Mouse (Mus musculus) layer of hippocampus, adult 11-12 months (tissue): ENCODE measurements at regions not wholly inside any gene's neighbourhood (a gene's known extent, or its start where the extent isn't known, plus 50 kb on each side); places are given as distances from the start of the nearest gene placed in this dataset.
A peak's percentile ranks its signal among the peaks of the same experiment; 100 is the strongest.

Experiments
- DNase-seq: peaks from one replicate; pipeline ENCODE4 v3.0.0; 2022; ENCODE audit warnings: low spot score

DNA sequence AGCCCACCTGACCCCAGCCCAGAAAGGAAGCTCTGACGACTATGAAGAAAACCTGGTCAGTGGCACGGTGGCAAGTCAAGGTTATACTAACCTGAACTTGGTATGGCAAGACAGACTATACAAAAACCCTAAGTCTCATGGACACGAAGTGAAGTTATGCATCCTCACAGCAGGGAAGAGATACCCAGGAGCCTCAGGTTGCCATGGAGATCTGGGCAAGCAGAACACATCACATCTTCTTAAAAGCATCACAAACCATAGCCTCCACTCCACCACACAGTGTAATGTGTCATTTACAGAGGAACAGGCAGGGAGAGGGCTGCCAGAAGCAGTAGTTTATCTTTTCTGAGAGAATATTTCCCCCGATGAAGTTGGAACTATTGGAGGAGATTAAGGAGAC, 146.5 kb downstream of the Slc39a8 start:
- DNase-seq = peak; percentile 35

DNA sequence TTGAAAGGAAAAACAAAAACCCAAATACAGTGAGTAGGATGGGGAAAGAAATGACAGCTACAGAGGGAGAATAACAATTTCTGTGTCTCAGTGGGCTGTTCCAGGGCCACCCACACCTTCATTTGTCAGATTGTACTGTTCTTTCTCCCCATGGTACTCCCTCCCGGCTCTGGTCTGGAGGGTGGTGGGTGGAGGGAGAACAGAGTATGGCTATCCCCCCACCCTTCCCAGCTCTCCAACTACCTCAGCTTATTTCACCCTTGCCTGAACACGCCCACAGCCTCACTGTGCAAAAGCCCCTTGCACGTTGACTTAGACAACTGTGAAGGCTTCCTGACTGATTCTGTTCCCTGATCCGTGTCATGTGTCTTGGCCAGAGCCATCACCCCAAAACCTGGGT, 147.3 kb downstream of the Slc39a8 start:
- peak; percentile 64 for DNase-seq

DNA sequence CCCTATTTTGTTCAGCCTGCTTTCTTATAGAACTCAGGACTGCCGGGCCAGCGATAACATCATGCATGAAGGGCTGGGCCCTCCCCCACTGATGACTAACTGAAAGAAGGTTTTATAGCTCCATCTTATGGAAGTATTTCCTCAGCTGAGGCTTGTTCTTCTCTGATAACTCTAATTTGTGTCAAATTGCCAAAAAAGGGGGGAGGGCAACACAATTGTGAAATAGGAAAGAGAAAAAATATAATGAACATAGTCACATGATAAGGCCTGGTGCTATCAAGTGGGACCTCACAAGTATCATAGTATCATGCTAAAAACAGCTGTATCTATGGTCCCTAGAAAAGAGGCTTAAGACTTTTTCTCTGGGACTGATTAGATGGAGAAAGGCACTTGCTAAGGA, 148.2 kb downstream of the Slc39a8 start:
- no peak for DNase-seq

DNA sequence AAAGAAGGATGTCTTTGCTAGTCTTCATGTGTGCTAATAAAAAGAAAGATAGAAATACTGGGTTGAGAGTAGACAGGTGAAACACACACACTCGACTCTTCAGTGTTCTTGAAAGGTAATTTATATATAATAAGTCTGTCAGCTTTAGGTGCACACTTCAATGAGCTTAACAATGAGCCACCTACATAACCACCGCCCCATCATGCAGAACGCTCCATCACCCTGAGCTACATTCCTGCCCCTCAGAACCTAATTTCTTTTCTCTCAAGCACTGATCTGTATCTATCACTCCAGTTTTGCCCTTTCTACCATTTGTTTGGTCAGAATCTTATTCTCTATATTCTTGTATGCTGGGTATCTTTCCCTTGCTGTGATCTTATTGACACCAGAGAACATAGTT, 148.8 kb downstream of the Slc39a8 start:
- DNase-seq = no peak

DNA sequence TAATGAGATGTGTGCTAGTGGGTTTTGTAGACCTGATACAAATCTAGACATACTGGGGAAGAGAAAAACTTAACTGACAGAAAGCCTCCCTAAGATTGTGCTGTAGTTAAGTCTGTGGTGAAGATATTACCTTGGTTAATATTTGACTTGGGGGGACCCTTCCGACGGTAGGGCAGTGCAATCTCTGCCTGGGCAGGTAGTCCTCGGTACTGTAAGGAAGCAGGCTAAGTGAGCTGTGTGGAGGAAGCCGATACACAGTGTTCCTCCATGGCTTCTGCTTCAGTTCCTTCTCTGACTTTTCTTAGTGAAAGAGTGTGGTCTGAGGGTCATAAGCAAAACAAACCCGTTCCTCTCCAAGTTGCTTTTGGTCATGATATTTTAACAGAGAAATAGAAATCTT, 149.7 kb downstream of the Slc39a8 start:
- DNase-seq = no peak

DNA sequence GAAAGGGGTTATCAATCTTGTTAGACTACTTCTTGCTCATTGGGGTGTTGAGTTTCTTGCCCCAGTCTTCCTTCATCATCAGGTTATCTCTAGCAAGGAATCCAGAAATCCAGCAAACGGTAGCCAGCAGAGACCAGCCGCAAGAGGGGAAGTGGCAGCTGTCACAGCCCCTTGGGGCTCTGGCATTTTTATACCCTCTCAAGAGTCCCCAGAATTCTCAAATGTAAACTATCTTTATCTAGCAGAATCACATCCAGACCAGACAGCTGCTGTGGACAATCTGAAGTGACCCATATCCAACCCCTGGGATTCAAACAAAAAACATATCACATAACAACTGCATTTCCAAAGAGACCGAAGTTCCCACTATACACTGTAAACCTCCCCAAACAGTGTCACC, 162.1 kb downstream of the Slc39a8 start:
- DNase-seq = no peak

DNA sequence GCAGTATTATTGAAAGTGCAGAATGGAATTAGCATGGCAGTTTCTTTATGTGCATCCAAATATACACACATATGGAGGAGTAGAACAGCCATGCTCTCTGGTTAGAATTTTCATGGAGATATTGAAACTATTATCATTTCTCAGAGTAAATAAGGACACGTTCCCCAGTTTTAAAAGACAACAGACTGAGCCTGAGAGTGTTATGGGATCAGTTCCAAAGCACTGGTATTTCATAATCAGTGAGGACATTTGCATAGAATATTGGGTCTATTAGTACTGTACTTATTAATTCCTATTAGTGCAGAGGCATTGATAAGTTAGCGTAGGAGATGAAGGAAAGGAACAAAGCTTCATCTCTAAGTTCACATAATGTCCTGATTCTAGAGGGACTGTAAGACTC, 164.2 kb downstream of the Slc39a8 start:
- DNase-seq = no peak

DNA sequence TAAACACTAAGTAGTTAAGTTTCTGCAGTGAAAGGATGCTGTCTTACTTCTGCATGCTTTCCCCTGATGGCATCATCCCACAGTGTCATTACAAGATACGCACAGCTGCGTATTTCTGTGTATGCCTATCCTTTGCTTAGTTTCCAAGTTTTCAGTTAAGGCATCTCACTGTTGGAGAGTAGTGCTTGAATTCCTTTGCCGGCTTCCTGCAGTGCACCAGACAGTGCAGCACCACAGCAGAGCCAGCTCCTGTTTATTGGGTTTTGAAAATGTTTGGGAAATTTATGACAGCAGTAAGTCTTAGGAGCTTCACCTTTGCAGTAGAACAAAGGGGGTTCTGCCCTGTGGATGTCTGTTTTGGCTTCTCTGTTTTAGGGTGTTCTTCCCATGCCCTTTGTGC, 165.3 kb downstream of the Slc39a8 start:
- no peak for DNase-seq

DNA sequence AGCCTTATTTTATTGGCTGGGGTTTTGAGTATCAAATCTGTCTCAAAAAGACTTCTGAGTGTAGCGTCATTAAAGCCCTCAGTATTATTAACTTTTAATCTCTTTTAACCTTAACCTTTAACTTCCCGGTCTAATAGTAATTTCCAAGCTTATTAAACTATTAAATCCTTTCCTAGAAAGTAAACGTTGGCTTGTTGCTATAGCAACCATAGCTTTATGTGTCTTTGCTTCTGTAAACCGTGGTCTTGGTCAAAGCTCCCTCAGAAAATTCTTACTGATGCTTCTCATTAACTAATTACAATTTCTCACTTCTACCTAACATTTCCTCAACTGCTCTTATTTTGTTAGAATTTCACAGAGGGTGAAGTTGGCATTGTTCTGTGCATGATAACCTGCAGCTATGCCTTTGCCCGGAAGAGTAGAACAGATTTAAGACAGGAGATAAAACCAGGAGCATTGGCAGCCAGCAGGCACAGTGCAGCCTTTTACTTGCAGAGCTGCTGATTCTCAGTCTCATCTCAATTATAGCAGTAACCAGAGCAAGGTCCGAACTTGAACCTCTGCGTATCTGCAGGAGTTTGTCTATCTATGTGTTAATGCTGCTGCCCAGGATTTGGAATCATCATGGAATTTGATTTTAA, 165.9 kb downstream of the Slc39a8 start:
- DNase-seq = no peak

DNA sequence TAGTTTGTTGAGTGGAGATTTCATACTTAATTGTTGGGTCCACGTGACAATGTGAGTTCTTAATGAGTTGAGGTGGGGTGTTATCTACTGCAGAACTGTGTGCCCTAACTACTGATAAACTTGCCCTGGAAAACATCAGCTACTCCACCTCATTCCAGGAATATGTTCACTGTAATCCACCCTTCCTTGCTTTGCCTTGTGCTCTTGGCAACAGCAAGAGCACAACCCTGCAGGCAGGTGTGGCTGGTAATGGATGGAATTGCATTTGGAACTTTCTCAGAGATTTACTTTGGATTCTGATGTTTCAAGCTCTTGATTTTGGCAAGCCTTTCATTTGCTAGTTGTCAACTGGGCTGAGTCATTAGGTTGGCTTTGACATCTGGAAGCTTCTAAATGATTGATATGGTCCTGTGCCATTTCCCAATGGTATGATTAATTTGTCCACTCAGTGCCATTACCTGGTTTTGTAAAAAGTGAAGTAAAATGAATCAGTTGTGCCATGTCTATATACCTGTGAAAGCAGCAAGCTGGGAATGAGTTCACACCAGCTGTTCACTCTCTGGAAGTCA, 175.6 kb downstream of the Slc39a8 start:
- DNase-seq = no peak
